Mouse (Mus musculus) frontal cortex, postnatal 36 days (tissue): ENCODE results near the gene Napsa.

Experiments used
- DNase-seq, 2 experiments: peaks; one replicate each; pipeline ENCODE4 v3.0.0; 2022; ENCODE audit warnings: low spot score in 2 of 2

Napsa gene

DNA sequence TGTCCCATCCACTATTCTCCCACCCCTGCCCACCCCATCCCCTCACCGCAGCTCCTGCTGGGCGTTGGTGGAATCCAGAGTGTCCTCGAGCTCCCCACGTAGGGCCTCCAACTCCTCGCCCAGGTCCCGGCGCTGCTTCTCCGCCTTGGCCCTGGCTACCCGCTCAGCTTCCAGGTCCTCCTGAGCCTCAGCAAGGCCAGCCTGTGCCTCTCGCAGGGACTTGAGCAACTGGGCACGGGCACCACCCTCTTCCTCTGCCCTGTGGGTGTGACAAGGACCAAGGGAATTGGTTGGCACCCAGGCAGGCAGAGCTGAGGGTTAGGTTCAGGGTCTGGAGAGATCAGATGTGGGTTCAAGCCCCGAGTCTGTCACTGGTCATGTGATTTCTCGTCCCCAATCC is 54.8 kb downstream of the Napsa start:
- DNase-seq, result no peak

DNA sequence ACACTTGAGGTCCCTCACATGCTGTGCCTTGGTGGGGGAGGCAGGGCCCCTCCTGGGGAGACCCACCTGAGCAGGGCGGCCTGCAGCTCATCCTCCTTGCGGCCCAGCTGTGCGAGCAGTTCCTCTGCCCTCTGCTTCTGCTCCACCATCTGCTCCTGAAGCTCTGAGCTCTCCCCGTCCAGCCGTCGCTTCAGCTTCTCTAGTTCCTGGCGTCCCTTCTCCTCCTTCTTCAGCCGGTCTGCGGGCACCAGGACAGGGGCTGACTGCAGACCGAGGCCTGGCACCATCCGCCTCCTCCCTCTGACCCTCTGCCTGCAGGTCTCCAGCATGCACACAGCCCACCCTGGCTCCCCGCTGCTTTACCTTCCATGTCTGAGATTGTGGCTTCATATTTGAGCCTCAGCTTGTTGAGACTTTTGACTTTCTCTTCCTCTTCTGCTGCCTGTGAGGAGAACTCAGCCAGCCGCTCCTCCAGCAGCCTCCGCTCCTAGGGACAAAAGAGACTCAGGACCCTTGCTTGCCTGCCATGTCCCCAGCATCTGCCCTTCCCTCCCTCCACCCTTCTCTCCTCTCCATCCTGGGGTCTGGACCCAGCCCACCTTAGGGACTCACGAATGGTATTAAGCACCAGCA is 56.3 kb downstream of the Napsa start:
- DNase-seq, result no peak

DNA sequence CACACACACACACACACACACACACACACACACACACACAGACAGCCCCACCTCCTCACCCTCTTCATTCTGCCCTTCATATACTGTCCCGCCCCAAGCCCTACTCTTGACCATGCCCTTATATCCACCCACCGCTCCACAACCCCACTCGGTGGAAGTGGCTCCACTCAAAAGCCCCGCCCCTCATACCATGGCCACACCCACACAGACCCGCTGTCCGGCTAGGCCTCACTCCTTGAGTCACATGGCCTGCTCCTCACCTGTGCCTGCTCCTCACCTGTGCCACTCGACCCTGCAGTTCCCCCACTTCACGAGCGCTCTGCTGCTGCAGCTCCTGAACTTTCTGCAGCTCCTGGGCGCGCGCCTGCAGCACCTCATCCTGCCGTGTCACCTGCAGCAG is 58.3 kb downstream of the Napsa start:
- no peak for DNase-seq

- DNase-seq, result no peak
These were observed 60.5 kb downstream of the Napsa start for GRCm38 (mm10) chr7:44632676-44633075.

DNA sequence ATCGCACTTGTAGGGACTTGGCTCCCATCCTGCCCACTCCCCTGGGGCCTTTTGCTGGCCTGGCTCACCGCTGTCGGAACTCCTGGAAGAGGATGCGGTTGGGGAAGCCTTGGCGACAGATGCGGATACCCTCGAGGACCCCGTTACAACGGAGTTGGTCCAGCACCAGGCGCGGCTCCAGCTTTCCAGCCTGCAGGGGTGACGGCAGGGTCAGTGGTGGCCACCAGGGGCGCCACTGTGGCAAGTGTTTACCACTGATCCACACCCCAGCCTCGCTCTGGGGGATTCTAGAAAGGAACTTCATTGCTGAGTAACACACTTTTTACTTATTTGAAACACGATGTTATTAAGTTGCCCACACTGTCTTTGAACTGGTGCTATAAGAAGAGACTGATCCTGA is 61.2 kb downstream of the Napsa start:
- DNase-seq, result no peak
